ENCODE assay signal across 17 mouse cellular contexts in the genomic region with DNA sequence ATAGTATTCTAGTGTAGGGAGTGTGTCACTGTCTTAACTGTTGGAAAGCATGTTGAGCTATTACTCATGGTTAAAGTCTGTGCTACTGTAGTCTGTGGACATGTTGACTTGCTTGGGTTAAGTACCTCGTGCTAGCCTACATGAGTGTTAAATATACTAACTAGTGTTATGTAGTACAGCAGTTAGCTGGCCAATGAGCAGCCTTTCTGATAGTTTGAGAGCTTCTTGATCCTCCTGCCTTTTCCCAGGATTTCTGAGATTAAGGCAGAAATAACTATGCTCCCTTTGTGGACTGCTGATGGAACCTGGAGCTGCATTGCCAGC.
"Had no signal": no experiment of that assay in that cellular context is flagged by ENCODE, and none has a peak within 500 bp of the region (broad histone marks: within the 10 kb centered on the region; RNA-seq: fewer than 3 reads in every experiment).

No protein-coding gene starts in this region.

- H3K27me3 ChIP-seq: liver, embryonic 13.5 days; lung, embryonic 15.5 days; midbrain, embryonic 13.5 days had no signal

- H3K27ac ChIP-seq: kidney, postnatal 0 days; layer of hippocampus, adult 2 months; left cerebral cortex, adult 2 months; lung, embryonic 15.5 days; macrophage; midbrain, embryonic 13.5 days had no signal

- ATAC-seq: intestine, postnatal 0 days; midbrain, embryonic 13.5 days; midbrain, embryonic 16.5 days had no signal

- H3K9ac ChIP-seq: liver, embryonic 13.5 days; lung, embryonic 15.5 days; midbrain, embryonic 13.5 days had no signal

- H3K4me3 ChIP-seq: layer of hippocampus, adult 2 months; left cerebral cortex, adult 2 months; liver, embryonic 13.5 days; lung, embryonic 15.5 days; midbrain, embryonic 13.5 days had no signal

- DNase-seq: kidney, adult 2 months; kidney, postnatal 25 days; layer of hippocampus, postnatal 36 days; liver, embryonic 13.5 days; lung, adult 18-20 months; lung, postnatal 14 days; right cerebral cortex, postnatal 25 days; thymus, adult 18-20 months; thymus, postnatal 36 days had no signal

- H3K9me3 ChIP-seq: liver, embryonic 13.5 days; lung, embryonic 15.5 days; midbrain, embryonic 13.5 days had no signal

- H3K4me2 ChIP-seq: liver, embryonic 13.5 days; lung, embryonic 15.5 days; midbrain, embryonic 13.5 days had no signal
